Mouse (Mus musculus) liver, adult 2 months (tissue): Measurements from ENCODE around the gene Ost4.

Experiments
- CTCF ChIP-seq: fragments of 200-500 bp; IDR thresholded peaks from 2 replicates; pipeline ENCODE4 v1.5.1; 2011; ENCODE audit warnings: low read depth, low read length, control low read depth
- POLR2A ChIP-seq: fragments of 200-500 bp; IDR thresholded peaks from 2 replicates; pipeline ENCODE4 v1.6.1; 2011; ENCODE audit warnings: low read length, control low read depth; ENCODE audit not compliant: insufficient read depth; ENCODE audit errors: extremely low read depth

DNA sequence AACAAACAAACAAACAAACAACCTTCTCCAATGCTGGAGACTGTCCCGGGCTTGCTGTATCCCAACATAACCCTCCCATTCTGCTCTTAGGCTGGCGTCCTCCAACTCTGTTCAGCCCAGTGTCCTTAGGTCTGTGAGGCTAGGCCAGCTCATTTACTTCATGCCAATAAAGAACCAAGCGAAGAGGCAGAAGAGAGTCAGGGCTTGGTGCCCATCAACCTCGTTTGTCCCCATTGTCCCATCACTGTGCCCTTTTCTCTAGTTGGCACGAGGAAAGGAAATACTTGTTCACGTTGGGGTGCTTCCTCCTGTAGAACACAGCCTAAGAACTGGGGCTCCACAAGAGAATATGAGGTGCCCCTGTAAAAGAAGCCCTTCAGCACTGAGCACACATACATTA is 44.1 kb upstream of the Ost4 start:
- no peak for TF ChIP-seq CTCF
- TF ChIP-seq POLR2A, result no peak
